Mouse (Mus musculus): ENCODE results near the gene Rusc2. TPM values are rescaled to one million over a fixed set of nuclear protein-coding genes. Genes with fewer than 3 reads are reported as not detected.

Gene Rusc2
- total RNA-seq, 2 experiments from 2014 or later: 0.44 to 0.71 TPM

- ATAC-seq (replicated peaks; ENCODE audit: poor library complexity): no peak
Measured at GRCm38 (mm10) chr4:43428946-43429345, 47.2 kb downstream of the Rusc2 start, which contains the start of gene Fam166b. Gene Fam166b, minus strand, starts transcription at chr4:43429134.

GRCm38 (mm10) chr4:43431690-43432089 lies 49.9 kb downstream of the Rusc2 start:
- ATAC-seq (replicated peaks; ENCODE audit: poor library complexity): peak; percentile 92

- no peak for ATAC-seq (replicated peaks; ENCODE audit: poor library complexity)
Measured at GRCm38 (mm10) chr4:43432832-43433231, 51.1 kb downstream of the Rusc2 start.

GRCm38 (mm10) chr4:43441639-43442038 lies 59.9 kb downstream of the Rusc2 start, which contains the start of gene Tesk1:
Gene Tesk1, plus strand, starts transcription at chr4:43441939.
- no peak for ATAC-seq (replicated peaks; ENCODE audit: poor library complexity)

- ATAC-seq (replicated peaks; ENCODE audit: poor library complexity): peak; percentile 95
Measured at GRCm38 (mm10) chr4:43442044-43442443, 60.3 kb downstream of the Rusc2 start.

- ATAC-seq (replicated peaks; ENCODE audit: poor library complexity): peak; percentile 24; the same call in 1 of the 2 replicates
Measured at GRCm38 (mm10) chr4:43442456-43443361, 60.9 kb downstream of the Rusc2 start.

GRCm38 (mm10) chr4:43443511-43443910 lies 61.7 kb downstream of the Rusc2 start:
- ATAC-seq (replicated peaks; ENCODE audit: poor library complexity): no peak

- ATAC-seq (replicated peaks; ENCODE audit: poor library complexity): peak; percentile 59
Measured at GRCm38 (mm10) chr4:43447251-43447650, 65.5 kb downstream of the Rusc2 start.

GRCm38 (mm10) chr4:43448554-43448953 lies 66.8 kb downstream of the Rusc2 start:
- no peak for ATAC-seq (replicated peaks; ENCODE audit: poor library complexity)

- no peak for ATAC-seq (replicated peaks; ENCODE audit: poor library complexity)
Measured at GRCm38 (mm10) chr4:43452315-43452714, 70.5 kb downstream of the Rusc2 start.

- no peak for ATAC-seq (replicated peaks; ENCODE audit: poor library complexity)
Measured at GRCm38 (mm10) chr4:43453413-43453812, 71.6 kb downstream of the Rusc2 start.

GRCm38 (mm10) chr4:43454041-43454836 lies 72.5 kb downstream of the Rusc2 start, which contains the start of gene Cd72:
Gene Cd72, minus strand, starts transcription at chr4:43454628.
- ATAC-seq (replicated peaks; ENCODE audit: poor library complexity): peak; percentile 73

GRCm38 (mm10) chr4:43456470-43456869 lies 74.7 kb downstream of the Rusc2 start:
- peak; percentile 24; the same call in 1 of the 2 replicates for ATAC-seq (replicated peaks; ENCODE audit: poor library complexity)

- no peak; the same call in 1 of the 2 replicates for ATAC-seq (replicated peaks; ENCODE audit: poor library complexity)
Measured at GRCm38 (mm10) chr4:43457124-43457523, 75.3 kb downstream of the Rusc2 start.

- no peak for ATAC-seq (replicated peaks; ENCODE audit: poor library complexity)
Measured at GRCm38 (mm10) chr4:43463102-43463501, 81.3 kb downstream of the Rusc2 start.

GRCm38 (mm10) chr4:43465935-43466334 lies 84.2 kb downstream of the Rusc2 start:
- ATAC-seq (replicated peaks; ENCODE audit: poor library complexity): peak; percentile 69

- no peak for ATAC-seq (replicated peaks; ENCODE audit: poor library complexity)
Measured at GRCm38 (mm10) chr4:43466872-43467271, 85.1 kb downstream of the Rusc2 start.

GRCm38 (mm10) chr4:43470301-43470700 lies 88.5 kb downstream of the Rusc2 start:
- 0 out of 2 replicates have a peak, but pooled peaks have one; percentile 37 for ATAC-seq (replicated peaks; ENCODE audit: poor library complexity)

GRCm38 (mm10) chr4:43473636-43474035 lies 91.9 kb downstream of the Rusc2 start:
- no peak for ATAC-seq (replicated peaks; ENCODE audit: poor library complexity)

GRCm38 (mm10) chr4:43476604-43477003 lies 94.8 kb downstream of the Rusc2 start:
- peak; percentile 43; the same call in 1 of the 2 replicates for ATAC-seq (replicated peaks; ENCODE audit: poor library complexity)

Measured in megakaryocyte progenitor cell, adult 5-6 weeks (primary cell).